Mouse (Mus musculus) hindbrain, embryonic 13.5 days (tissue): ENCODE results near the gene Bcap31. TPM values are rescaled to one million over a fixed set of nuclear protein-coding genes. Genes with fewer than 3 reads are reported as not detected.

Source experiments
- ATAC-seq: fragments of 200-750 bp; cut with Nextera tagmentation; 2 replicates; pipeline ENCODE4 v1.8.0; 2017; ENCODE audit warnings: moderate TSS enrichment; ENCODE audit not compliant: low FRiP score
- H3K27ac ChIP-seq: fragments of 300-500 bp; sonication (generic); 2 replicates; pipeline ENCODE4 v1.5.1; 2015; ENCODE audit warnings: inconsistent platforms, mild to moderate bottlenecking, moderate library complexity
- H3K27me3 ChIP-seq: fragments of 300-500 bp; sonication (generic); 2 replicates; pipeline ENCODE4 v1.6.1; 2015; ENCODE audit warnings: mild to moderate bottlenecking, inconsistent platforms
- H3K36me3 ChIP-seq: fragments of 300-500 bp; sonication (generic); 2 replicates; pipeline ENCODE4 v1.6.1; 2015; ENCODE audit warnings: mild to moderate bottlenecking, inconsistent platforms
- H3K4me1 ChIP-seq: fragments of 300-500 bp; sonication (generic); replicated peaks from 2 replicates; pipeline ENCODE4 v1.6.1; 2015; ENCODE audit warnings: inconsistent platforms
- H3K4me2 ChIP-seq: fragments of 300-500 bp; sonication (generic); 2 replicates; pipeline ENCODE4 v1.6.1; 2015; ENCODE audit warnings: inconsistent platforms, mild to moderate bottlenecking, moderate library complexity
- H3K4me3 ChIP-seq: fragments of 300-500 bp; sonication (generic); 2 replicates; pipeline ENCODE4 v1.5.1; 2015; ENCODE audit warnings: mild to moderate bottlenecking, inconsistent platforms
- H3K9ac ChIP-seq: fragments of 300-500 bp; sonication (generic); 2 replicates; pipeline ENCODE4 v1.6.1; 2015; ENCODE audit warnings: mild to moderate bottlenecking, inconsistent platforms
- H3K9me3 ChIP-seq: fragments of 300-500 bp; sonication (generic); 2 replicates; pipeline ENCODE4 v1.6.1; 2016; ENCODE audit warnings: inconsistent platforms
- WGBS: fragments of 180-500 bp; shearing (Covaris S2); methylation state at CpG from one replicate; pipeline ENCODE4 v1.1.7; 2015; 5-methylcytosine and 5-hydroxymethylcytosine counted together
- polyA plus RNA-seq: library from polyadenylated mRNA; unstranded; fragments of >200 nt; fragmentation: Nextera tagmentation; extraction: Ambion mirVana; gene quantifications from 2 replicates; pipeline ENCODE4 v1.2.1, GENCODE M21; 2015

The Bcap31 gene
- polyA plus RNA-seq, 1 experiment from 2014 or later: 138 TPM

- H3K4me3 ChIP-seq: no peak overlapping the region
- WGBS: 90% methylated on average over 6 of the region's 6 CpGs
- no peak overlapping the region for H3K9ac ChIP-seq
- no peak overlapping the region for H3K27ac ChIP-seq
- peaks cover 6% of the 10 kb centered on the region for H3K4me1 ChIP-seq
- no peaks in the 10 kb centered on the region for H3K27me3 ChIP-seq
- H3K9me3 ChIP-seq: no peaks in the 10 kb centered on the region
- peaks cover 6% of the 10 kb centered on the region; the same call in 1 of the 2 replicates for H3K36me3 ChIP-seq
- no peak for ATAC-seq
- no peak overlapping the region for H3K4me2 ChIP-seq
Measured at GRCm38 (mm10) chrX:73653392-73653791, 62.6 kb downstream of the Bcap31 start.

GRCm38 (mm10) chrX:73650869-73651268 is 65.1 kb downstream of the Bcap31 start:
- ATAC-seq: no peak
- H3K27ac ChIP-seq: no peak overlapping the region
- H3K9me3 ChIP-seq: no peaks in the 10 kb centered on the region
- H3K36me3 ChIP-seq: no peaks in the 10 kb centered on the region; the same call in 1 of the 2 replicates
- H3K9ac ChIP-seq: no peak overlapping the region
- WGBS: 67% methylated on average over 3 of the region's 3 CpGs
- H3K27me3 ChIP-seq: no peaks in the 10 kb centered on the region
- no peak overlapping the region for H3K4me2 ChIP-seq
- H3K4me3 ChIP-seq: no peak overlapping the region
- no peaks in the 10 kb centered on the region for H3K4me1 ChIP-seq

GRCm38 (mm10) chrX:73645121-73645520 is 70.9 kb downstream of the Bcap31 start:
- ATAC-seq: no peak
- WGBS: 31% methylated on average over 4 of the region's 4 CpGs
- no peak overlapping the region for H3K4me2 ChIP-seq
- H3K36me3 ChIP-seq: no peaks in the 10 kb centered on the region
- H3K9ac ChIP-seq: no peak overlapping the region
- H3K4me1 ChIP-seq: peaks cover 2% of the 10 kb centered on the region; the same call in 1 of the 2 replicates
- peaks cover 21% of the 10 kb centered on the region for H3K27me3 ChIP-seq
- no peaks in the 10 kb centered on the region for H3K9me3 ChIP-seq
- no peak overlapping the region for H3K27ac ChIP-seq
- no peak overlapping the region for H3K4me3 ChIP-seq

- H3K36me3 ChIP-seq: no peaks in the 10 kb centered on the region
- H3K9ac ChIP-seq: peak overlapping the region; percentile 29; the same call in 1 of the 2 replicates
- peak; percentile 29; the same call in 1 of the 2 replicates for ATAC-seq
- peaks cover 70% of the 10 kb centered on the region for H3K27me3 ChIP-seq
- 23% methylated on average over 40 of the region's 41 CpGs for WGBS
- H3K4me3 ChIP-seq: peak overlapping the region; percentile 33
- no peaks in the 10 kb centered on the region for H3K9me3 ChIP-seq
- no peak overlapping the region for H3K27ac ChIP-seq
- H3K4me2 ChIP-seq: peak overlapping the region; percentile 54
- H3K4me1 ChIP-seq: peaks cover 19% of the 10 kb centered on the region
Measured at GRCm38 (mm10) chrX:73639901-73640469, 76.0 kb downstream of the Bcap31 start.

- H3K9me3 ChIP-seq: no peaks in the 10 kb centered on the region
- peak within 1 kb of the TSS; percentile 54 for H3K4me2 ChIP-seq
- peaks cover 19% of the 10 kb centered on the region for H3K4me1 ChIP-seq
- H3K4me3 ChIP-seq: peak within 1 kb of the TSS; percentile 33
- H3K9ac ChIP-seq: peak within 1 kb of the TSS; percentile 43; the same call in 1 of the 2 replicates
- WGBS: 17% methylated on average over 24 of the region's 28 CpGs
- H3K27me3 ChIP-seq: peaks cover 77% of the 10 kb centered on the region
- ATAC-seq: peak; percentile 73
- no peak within 1 kb of the TSS for H3K27ac ChIP-seq
- H3K36me3 ChIP-seq: no peaks in the 10 kb centered on the region
Measured at GRCm38 (mm10) chrX:73639255-73639675, 76.7 kb downstream of the Bcap31 start, which contains the start of gene Dusp9. TSS of gene Dusp9 (plus strand) at chrX:73639419.

GRCm38 (mm10) chrX:73637415-73637814 is 78.6 kb downstream of the Bcap31 start:
- Histone ChIP-seq H3K9me3 (no peaks in the 10 kb centered on the region), H3K27ac (no peak overlapping the region), H3K4me1 (peaks cover 19% of the 10 kb centered on the region), H3K4me3 (peak overlapping the region; percentile 37), H3K36me3 (no peaks in the 10 kb centered on the region), H3K9ac (peak overlapping the region; percentile 46; the same call in 1 of the 2 replicates), H3K4me2 (peak overlapping the region; percentile 61), H3K27me3 (peaks cover 86% of the 10 kb centered on the region)
- ATAC-seq: no peak; the same call in 1 of the 2 replicates
- 11% methylated on average over 16 of the region's 19 CpGs for WGBS

Other genes starting within 250 kb of the Bcap31 start
- gene Bgn, start 232.6 kb downstream of the Bcap31 start, polyA plus RNA-seq: 21.6 and 28.6 TPM in 2 replicates
- 3.6 and 4.2 TPM in 2 replicates for gene Atp2b3, start 213.1 kb downstream of the Bcap31 start, polyA plus RNA-seq
- gene Dusp9, start 76.8 kb downstream of the Bcap31 start, polyA plus RNA-seq: 1.1 and 1.2 TPM in 2 replicates
- gene Pnck, start 56.1 kb downstream of the Bcap31 start, polyA plus RNA-seq: 107 and 116 TPM in 2 replicates
- gene Slc6a8, start 43.0 kb downstream of the Bcap31 start, polyA plus RNA-seq: 7.0 and 7.3 TPM in 2 replicates
- gene Abcd1, start 422 bp upstream of the Bcap31 start, polyA plus RNA-seq: 11.1 and 11.2 TPM in 2 replicates
- 0.26 and 0.29 TPM in 2 replicates for gene Plxnb3, start 40.9 kb upstream of the Bcap31 start, polyA plus RNA-seq
- gene Srpk3, start 58.2 kb upstream of the Bcap31 start, polyA plus RNA-seq: 1.7 and 2.2 TPM in 2 replicates
- gene Idh3g, start 70.7 kb upstream of the Bcap31 start, polyA plus RNA-seq: 223 and 228 TPM in 2 replicates
- 147 and 149 TPM in 2 replicates for gene Ssr4, start 70.9 kb upstream of the Bcap31 start, polyA plus RNA-seq
- 3.7 and 4.1 TPM in 2 replicates for gene Pdzd4, start 108.8 kb upstream of the Bcap31 start, polyA plus RNA-seq
- 0.09 and 0.17 TPM in 2 replicates for gene Avpr2, start 175.9 kb upstream of the Bcap31 start, polyA plus RNA-seq
- 77.3 and 84.1 TPM in 2 replicates for gene L1cam, start 179.9 kb upstream of the Bcap31 start, polyA plus RNA-seq
- 3.4 and 3.8 TPM in 2 replicates for gene Arhgap4, start 205.7 kb upstream of the Bcap31 start, polyA plus RNA-seq
- gene Naa10, start 205.8 kb upstream of the Bcap31 start, polyA plus RNA-seq: 105 and 107 TPM in 2 replicates
- 12.7 and 14.8 TPM in 2 replicates for gene Renbp, start 214.7 kb upstream of the Bcap31 start, polyA plus RNA-seq